Mouse (Mus musculus) G1E (cell line): ENCODE data around the gene Klf17. TPM values are rescaled to one million over a fixed set of nuclear protein-coding genes. Genes with fewer than 3 reads are reported as not detected.

ENCODE experiments used
- ATAC-seq: 2 replicates; pipeline ENCODE4 v1.8.0; 2016; ENCODE audit warnings: mild to moderate bottlenecking; ENCODE audit not compliant: insufficient number of reproducible peaks, poor library complexity, low FRiP score, severe bottlenecking; ENCODE audit errors: extremely low read depth
- DNase-seq: peaks from one replicate; pipeline ENCODE4 v3.0.0; 2012; ENCODE audit warnings: low spot score
- H3K27me3 ChIP-seq: 2 replicates; pipeline ENCODE4 v1.6.1; 2012; ENCODE audit warnings: mild to moderate bottlenecking, low read length, inconsistent platforms; ENCODE audit not compliant: insufficient read depth
- H3K36me3 ChIP-seq: replicated peaks from 2 replicates; pipeline ENCODE3; 2012; ENCODE audit warnings: mild to moderate bottlenecking, inconsistent platforms
- H3K4me1 ChIP-seq: 2 replicates; pipeline ENCODE4 v1.6.1; 2012; ENCODE audit warnings: low read depth, low read length, inconsistent platforms, mixed read lengths; ENCODE audit not compliant: insufficient read depth
- H3K4me3 ChIP-seq: 2 replicates; pipeline ENCODE4 v1.5.1; 2012; ENCODE audit warnings: low read depth, mild to moderate bottlenecking, inconsistent platforms, low read length, moderate library complexity, mixed read lengths
- H3K9me3 ChIP-seq: replicated peaks from 2 replicates; pipeline ENCODE4 v1.6.1; 2012; ENCODE audit warnings: inconsistent platforms
- CTCF ChIP-seq: IDR thresholded peaks from 2 replicates; pipeline ENCODE4 v1.5.1; 2012; ENCODE audit warnings: low read depth, low read length, inconsistent platforms, mixed read lengths
- GATA1 ChIP-seq: IDR thresholded peaks from 2 replicates; pipeline ENCODE4 v1.6.1; 2012; ENCODE audit warnings: borderline replicate concordance, low read length, inconsistent platforms, mixed read lengths
- GATA2 ChIP-seq: IDR thresholded peaks from 2 replicates; pipeline ENCODE4 v1.6.1; 2012; ENCODE audit warnings: low read depth, low read length, inconsistent platforms, borderline replicate concordance
- POLR2AphosphoS5 ChIP-seq: IDR thresholded peaks from 2 replicates; pipeline ENCODE4 v1.6.1; 2012; ENCODE audit warnings: low read depth, low read length, inconsistent platforms; ENCODE audit not compliant: insufficient replicate concordance
- TAL1 ChIP-seq: conservative IDR thresholded peaks from 2 replicates; pipeline ENCODE4 v1.6.1; 2012; ENCODE audit warnings: low read depth, low read length, inconsistent platforms, mixed read lengths
- polyA plus RNA-seq: library from polyadenylated mRNA; stranded (reverse); fragments of >175 nt; gene quantifications from 2 replicates; pipeline ENCODE4 v1.2.3, GENCODE M21; 2012
- total RNA-seq, 2 experiments: library from RNA; stranded (forward) in 1 of 2; stranded (reverse) in 1 of 2; fragments of 200-1000 nt in 1 of 2; fragments of >200 nt in 1 of 2; fragmentation: Nextera tagmentation in 1 of 2; gene quantifications; 2 replicates each; pipeline ENCODE4 v1.2.3; 2014 to 2017

Klf17 gene
- total and polyA plus RNA-seq, 3 experiments: not detected

DNA sequence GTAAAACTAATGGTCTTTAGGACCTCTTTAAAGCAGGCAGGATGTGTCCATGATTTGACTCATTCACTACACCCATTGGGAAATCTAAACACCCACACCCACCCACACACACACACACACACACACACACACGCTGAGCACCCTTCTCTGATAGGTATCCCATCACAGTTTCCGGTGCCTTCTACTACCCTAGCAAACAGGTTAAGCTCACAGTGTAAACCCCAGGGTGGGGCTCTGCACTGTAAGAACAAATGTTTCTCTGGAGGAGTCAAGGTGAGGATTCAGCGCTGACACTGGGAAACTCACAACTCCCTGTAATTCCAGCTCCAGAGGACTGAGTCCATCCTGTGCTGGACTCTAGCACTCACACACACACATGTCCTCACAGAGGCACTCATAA lies 33.5 kb downstream of the Klf17 start:
- TF ChIP-seq CTCF (no peak), TAL1 (no peak), POLR2AphosphoS5 (no peak), GATA2 (no peak), GATA1 (no peak)
- H3K4me3 ChIP-seq: no peak overlapping the region
- no peaks in the 10 kb centered on the region for H3K4me1 ChIP-seq
- no peak for ATAC-seq
- peaks cover 13% of the 10 kb centered on the region for H3K27me3 ChIP-seq
- no peak for DNase-seq
- no peaks in the 10 kb centered on the region for H3K9me3 ChIP-seq
- H3K36me3 ChIP-seq: no peaks in the 10 kb centered on the region

DNA sequence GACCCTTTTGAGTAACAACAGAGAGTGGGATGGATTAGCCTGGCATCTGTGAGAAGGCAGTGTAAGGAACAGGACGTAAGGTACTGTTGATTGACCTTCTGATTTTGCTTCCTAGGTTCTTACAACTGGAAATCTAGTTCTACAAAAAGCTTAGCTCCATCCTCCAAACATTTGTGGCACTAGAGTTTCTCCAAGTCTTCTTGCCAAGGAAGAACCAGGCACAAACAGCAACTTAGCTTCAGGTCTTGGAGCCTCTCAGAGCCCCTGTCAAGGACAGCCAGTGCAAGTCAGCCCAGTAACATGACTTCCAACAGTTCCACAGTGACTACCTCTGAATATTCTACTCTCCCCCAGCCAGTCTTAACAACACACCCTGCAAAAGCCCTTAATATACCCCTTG lies 41.3 kb downstream of the Klf17 start, which contains the start of gene Gm12845:
Gene Gm12845 (plus strand): TSS at position 301 of the 400 bp plus-strand sequence.
- H3K4me1 ChIP-seq: no peaks in the 10 kb centered on the region
- ATAC-seq (no peak), DNase-seq (no peak)
- no peaks in the 10 kb centered on the region for H3K9me3 ChIP-seq
- no peaks in the 10 kb centered on the region for H3K36me3 ChIP-seq
- TF ChIP-seq POLR2AphosphoS5 (no peak), GATA2 (no peak), GATA1 (no peak), TAL1 (no peak), CTCF (no peak)
- H3K4me3 ChIP-seq: no peak within 1 kb of the TSS
- H3K27me3 ChIP-seq: peaks cover 14% of the 10 kb centered on the region

DNA sequence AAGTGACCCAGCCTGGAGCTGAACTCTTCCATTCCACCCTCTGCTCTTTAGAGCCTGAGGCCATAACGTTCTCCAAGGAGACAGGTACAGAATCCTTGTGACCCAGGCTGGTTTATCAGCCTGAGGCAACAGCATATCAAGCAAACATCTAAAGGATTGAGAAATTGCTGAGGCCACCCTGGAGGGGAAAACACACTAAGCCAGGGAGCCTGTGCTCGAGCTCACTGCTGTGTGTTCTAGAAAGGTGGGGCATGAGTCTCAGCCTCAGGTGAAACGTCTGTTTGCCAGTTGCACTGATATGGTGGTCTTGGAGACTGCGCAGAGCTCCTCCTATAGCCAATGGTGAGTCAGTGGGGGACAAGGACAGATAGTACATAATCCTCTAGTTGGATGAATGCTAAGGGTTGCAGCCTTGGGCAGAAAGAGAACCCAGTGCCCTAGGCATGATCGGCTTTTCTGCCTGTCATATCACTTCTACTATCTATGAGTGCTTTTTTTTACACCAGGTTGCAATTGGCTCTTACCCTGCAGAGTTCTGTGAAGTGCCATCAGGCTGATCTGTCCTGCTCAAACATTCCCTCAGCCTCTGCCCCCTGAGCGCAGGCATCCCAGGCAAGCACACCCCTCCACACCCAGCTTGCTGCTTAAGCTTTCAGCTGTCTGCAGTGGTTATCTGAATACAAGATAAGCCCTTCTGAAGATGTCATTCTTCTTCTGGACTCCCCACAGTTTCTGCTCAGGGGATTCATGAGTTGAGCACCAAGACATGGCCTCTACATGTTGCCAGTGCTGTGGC lies 51.9 kb downstream of the Klf17 start:
- TF ChIP-seq GATA1 (no peak), GATA2 (no peak), CTCF (no peak), TAL1 (no peak), POLR2AphosphoS5 (no peak)
- Histone ChIP-seq H3K36me3 (no peaks in the 10 kb centered on the region), H3K27me3 (peaks cover 4% of the 10 kb centered on the region; the same call in 1 of the 2 replicates), H3K9me3 (no peaks in the 10 kb centered on the region), H3K4me1 (no peaks in the 10 kb centered on the region), H3K4me3 (no peak overlapping the region)
- no peak for DNase-seq
- no peak for ATAC-seq

DNA sequence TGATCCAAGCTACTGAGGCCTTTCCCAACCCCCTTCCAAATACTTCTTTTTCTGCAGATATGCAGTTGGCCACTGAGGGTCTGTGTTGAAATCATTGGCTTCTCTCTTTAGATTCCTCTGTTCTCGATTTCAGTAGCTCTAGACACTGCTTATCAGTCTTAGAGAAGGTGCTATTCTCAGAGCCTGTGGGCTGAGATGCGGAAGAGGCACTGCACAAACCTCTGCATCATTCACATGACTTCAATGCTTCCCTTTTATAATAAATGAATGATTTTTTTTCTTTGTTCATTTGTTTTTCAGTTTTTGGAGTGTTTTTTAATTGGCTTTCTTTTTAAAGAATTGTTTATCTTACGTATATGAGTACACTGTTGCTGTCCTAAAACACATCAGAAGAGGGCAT lies 53.1 kb downstream of the Klf17 start:
- no peaks in the 10 kb centered on the region for H3K36me3 ChIP-seq
- DNase-seq: no peak
- H3K4me1 ChIP-seq: no peaks in the 10 kb centered on the region
- H3K4me3 ChIP-seq: no peak overlapping the region
- TF ChIP-seq POLR2AphosphoS5 (no peak), CTCF (no peak), GATA2 (no peak), TAL1 (no peak), GATA1 (no peak)
- H3K9me3 ChIP-seq: no peaks in the 10 kb centered on the region
- peaks cover 4% of the 10 kb centered on the region; the same call in 1 of the 2 replicates for H3K27me3 ChIP-seq
- no peak for ATAC-seq

DNA sequence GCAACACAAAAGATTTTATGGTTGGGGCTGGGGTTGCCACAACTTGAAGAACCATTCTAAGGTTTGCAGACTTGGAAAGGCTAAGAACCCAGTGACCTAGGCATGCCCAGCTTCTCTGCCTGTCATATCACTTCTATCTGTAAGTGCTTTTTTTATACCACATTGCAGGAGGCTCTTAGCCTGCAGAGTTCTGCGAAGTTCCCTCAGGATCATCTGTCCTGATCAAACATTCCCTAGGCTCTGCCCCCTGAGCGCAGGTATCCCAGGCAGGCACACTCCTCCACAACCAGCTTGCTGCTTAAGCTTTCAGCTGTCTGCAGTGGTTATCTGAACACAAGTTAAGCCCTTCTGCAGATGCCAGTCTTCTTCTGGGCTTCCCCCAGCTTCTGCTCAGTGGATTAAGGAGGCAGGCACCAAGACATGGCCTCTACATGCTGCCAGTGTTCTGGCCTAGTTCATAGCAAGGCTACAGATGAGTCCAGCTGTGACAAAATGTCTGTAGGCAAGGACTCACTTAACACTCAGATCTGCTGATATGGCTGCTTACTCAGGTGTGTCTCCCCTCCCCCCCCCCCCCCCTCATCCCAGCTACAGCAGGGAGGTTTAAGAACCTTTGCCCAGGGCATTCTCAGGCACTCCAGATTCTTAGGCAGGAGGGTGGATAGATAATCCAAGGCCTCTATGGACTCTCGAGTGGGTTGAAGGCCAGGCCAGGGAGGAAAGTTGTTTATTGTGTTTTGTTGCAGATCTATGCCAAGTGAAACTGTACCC lies 56.5 kb downstream of the Klf17 start:
- Histone ChIP-seq H3K4me1 (no peaks in the 10 kb centered on the region), H3K27me3 (peaks cover 5% of the 10 kb centered on the region; the same call in 1 of the 2 replicates), H3K4me3 (no peak overlapping the region), H3K36me3 (no peaks in the 10 kb centered on the region), H3K9me3 (no peaks in the 10 kb centered on the region)
- TF ChIP-seq CTCF (no peak), GATA1 (no peak), GATA2 (no peak), TAL1 (no peak), POLR2AphosphoS5 (no peak)
- DNase-seq (no peak), ATAC-seq (no peak)

Other genes with a start within 250 kb of the Klf17 start
- 41.9 and 54.3 TPM in 2 replicates for gene Eri3, start 215.3 kb downstream of the Klf17 start, total RNA-seq (2014; fragmentation: Nextera tagmentation)
- 20.7 and 29.7 TPM in 2 replicates for gene Eri3, start 215.3 kb downstream of the Klf17 start, total RNA-seq (2017)
- 151 and 192 TPM in 2 replicates for gene Eri3, start 215.3 kb downstream of the Klf17 start, polyA plus RNA-seq
- 27.6 and 29.9 TPM in 2 replicates for gene Dmap1, start 83.4 kb downstream of the Klf17 start, total RNA-seq (2014; fragmentation: Nextera tagmentation)
- 28.8 and 33.7 TPM in 2 replicates for gene Dmap1, start 83.4 kb downstream of the Klf17 start, total RNA-seq (2017)
- 30.0 and 42.5 TPM in 2 replicates for gene Dmap1, start 83.4 kb downstream of the Klf17 start, polyA plus RNA-seq
- gene Gm12845, start 41.2 kb downstream of the Klf17 start, total RNA-seq (2014; fragmentation: Nextera tagmentation): not detected in 2 replicates
- gene Gm12845, start 41.2 kb downstream of the Klf17 start, total RNA-seq (2017): 0.11 TPM in 1 of 2 replicates, not detected in the other
- gene Gm12845, start 41.2 kb downstream of the Klf17 start, polyA plus RNA-seq: not detected in 2 replicates
- 3.3 and 34.8 TPM in 2 replicates for gene Slc6a9, start 68.9 kb upstream of the Klf17 start, total RNA-seq (2014; fragmentation: Nextera tagmentation)
- gene Slc6a9, start 68.9 kb upstream of the Klf17 start, total RNA-seq (2017): 0.70 and 1.3 TPM in 2 replicates
- gene Slc6a9, start 68.9 kb upstream of the Klf17 start, polyA plus RNA-seq: 4.4 and 4.6 TPM in 2 replicates
- not detected in 2 replicates for gene Ccdc24, start 106.9 kb upstream of the Klf17 start, total RNA-seq (2014; fragmentation: Nextera tagmentation)
- 0.52 TPM in 1 of 2 replicates, not detected in the other for gene Ccdc24, start 106.9 kb upstream of the Klf17 start, total RNA-seq (2017)
- not detected in 2 replicates for gene Ccdc24, start 106.9 kb upstream of the Klf17 start, polyA plus RNA-seq
- gene B4galt2, start 117.8 kb upstream of the Klf17 start, total RNA-seq (2014; fragmentation: Nextera tagmentation): not detected in 2 replicates
- 0.06 and 0.33 TPM in 2 replicates for gene B4galt2, start 117.8 kb upstream of the Klf17 start, total RNA-seq (2017)
- gene B4galt2, start 117.8 kb upstream of the Klf17 start, polyA plus RNA-seq: 0.11 and 0.63 TPM in 2 replicates
- 247 and 294 TPM in 2 replicates for gene Atp6v0b, start 121.7 kb upstream of the Klf17 start, total RNA-seq (2014; fragmentation: Nextera tagmentation)
- gene Atp6v0b, start 121.7 kb upstream of the Klf17 start, total RNA-seq (2017): 219 and 225 TPM in 2 replicates
- gene Atp6v0b, start 121.7 kb upstream of the Klf17 start, polyA plus RNA-seq: 181 and 297 TPM in 2 replicates
- 8.4 and 10.0 TPM in 2 replicates for gene Dph2, start 126.4 kb upstream of the Klf17 start, total RNA-seq (2014; fragmentation: Nextera tagmentation)
- 11.3 and 12.4 TPM in 2 replicates for gene Dph2, start 126.4 kb upstream of the Klf17 start, total RNA-seq (2017)
- 18.8 and 19.4 TPM in 2 replicates for gene Dph2, start 126.4 kb upstream of the Klf17 start, polyA plus RNA-seq
- 17.9 and 25.1 TPM in 2 replicates for gene Ipo13, start 149.4 kb upstream of the Klf17 start, total RNA-seq (2014; fragmentation: Nextera tagmentation)
- gene Ipo13, start 149.4 kb upstream of the Klf17 start, total RNA-seq (2017): 7.5 and 8.9 TPM in 2 replicates
- gene Ipo13, start 149.4 kb upstream of the Klf17 start, polyA plus RNA-seq: 14.3 and 18.8 TPM in 2 replicates
- gene Artn, start 164.1 kb upstream of the Klf17 start, total RNA-seq (2014; fragmentation: Nextera tagmentation): not detected in 2 replicates
- 0.11 TPM in 1 of 2 replicates, not detected in the other for gene Artn, start 164.1 kb upstream of the Klf17 start, total RNA-seq (2017)
- not detected in 2 replicates for gene Artn, start 164.1 kb upstream of the Klf17 start, polyA plus RNA-seq